ENCODE assay signal across 10 mouse cellular contexts in genomic region chr17:48700591-48700990, GRCm38 (mm10).
DNase-seq lines count a peak whose midpoint lies in the region; ATAC-seq and TF ChIP-seq lines count a peak whose summit lies in the region.
"Had no signal": no experiment of that assay in that cellular context is flagged by ENCODE, and none has a peak within 500 bp of the region (broad histone marks: within the 10 kb centered on the region; RNA-seq: fewer than 3 reads in every experiment).

No protein-coding gene starts in this region.

- H3K9me3 ChIP-seq in kidney, embryonic 14.5 days (ENCODE audit: control insufficient read depth, low read length): peaks cover 7% of the 10 kb centered on the region; the same call in 1 of the 2 replicates
- H3K9me3 ChIP-seq in ES-Bruce4 (replicated peaks; ENCODE audit: control insufficient read depth, insufficient read depth, low read length, poor library complexity, severe bottlenecking): no peaks in the 10 kb centered on the region
- H3K9me3 ChIP-seq in embryonic facial prominence, embryonic 11.5 days (replicated peaks; ENCODE audit: control insufficient read depth, low read length): no peaks in the 10 kb centered on the region

- no peak overlapping the region for H3K4me2 ChIP-seq in kidney, embryonic 14.5 days (replicated peaks; ENCODE audit: low read depth, low read length)
- H3K4me2 ChIP-seq in embryonic facial prominence, embryonic 11.5 days (ENCODE audit: low read depth, low read length): no peak overlapping the region

- no peaks in the 10 kb centered on the region for H3K27me3 ChIP-seq in kidney, embryonic 14.5 days (ENCODE audit: control insufficient read depth, insufficient read depth, low read length)
- no peaks in the 10 kb centered on the region for H3K27me3 ChIP-seq in ES-Bruce4 (ENCODE audit: control insufficient read depth, insufficient read depth, low read length, poor library complexity, severe bottlenecking)
- no peaks in the 10 kb centered on the region for H3K27me3 ChIP-seq in embryonic facial prominence, embryonic 11.5 days (ENCODE audit: control insufficient read depth, insufficient read depth, low read length)

- WGBS in kidney, embryonic 14.5 days: 26% methylated on average over 10 of the region's 10 CpGs
- WGBS in embryonic facial prominence, embryonic 11.5 days: 34% methylated on average over 10 of the region's 10 CpGs

- intact Hi-C loops in left cerebral cortex, postnatal 14 days (cut with DNase I): no loop called here

- no peaks in the 10 kb centered on the region for H3K4me1 ChIP-seq in kidney, embryonic 14.5 days (ENCODE audit: control insufficient read depth, insufficient read depth, low read length)
- H3K4me1 ChIP-seq in ES-Bruce4 (ENCODE audit: control insufficient read depth, insufficient read depth, low read length): no peaks in the 10 kb centered on the region
- no peaks in the 10 kb centered on the region for H3K4me1 ChIP-seq in embryonic facial prominence, embryonic 11.5 days (ENCODE audit: control insufficient read depth, insufficient read depth, low read length)

- ATAC-seq in kidney, embryonic 14.5 days (ENCODE audit: low FRiP score, low TSS enrichment): no peak
- ATAC-seq in embryonic facial prominence, embryonic 11.5 days (replicated peaks; ENCODE audit: insufficient number of reproducible peaks, low FRiP score, low TSS enrichment, low read depth): no peak

- H3K9ac ChIP-seq in kidney, embryonic 14.5 days (ENCODE audit: low read depth, low read length): no peak overlapping the region
- H3K9ac ChIP-seq in ES-Bruce4 (ENCODE audit: low read depth, poor library complexity, severe bottlenecking): no peak overlapping the region
- H3K9ac ChIP-seq in embryonic facial prominence, embryonic 11.5 days (replicated peaks; ENCODE audit: low read length): no peak overlapping the region

- H3K4me3 ChIP-seq in kidney, embryonic 14.5 days (ENCODE audit: low read length): no peak overlapping the region
- H3K4me3 ChIP-seq in ES-Bruce4 (ENCODE audit: low read depth, low read length): no peak overlapping the region
- no peak overlapping the region for H3K4me3 ChIP-seq in embryonic facial prominence, embryonic 11.5 days (ENCODE audit: low read depth, low read length)

- TF ChIP-seq POLR2A in ES-Bruce4 (IDR thresholded peaks at IDR 0.05; ENCODE audit: insufficient read depth, low read length): no peak

- H3K36me3 ChIP-seq in kidney, embryonic 14.5 days (ENCODE audit: control insufficient read depth, insufficient read depth, low read length): no peaks in the 10 kb centered on the region
- no peaks in the 10 kb centered on the region for H3K36me3 ChIP-seq in ES-Bruce4 (ENCODE audit: control insufficient read depth, insufficient read depth, low read length, poor library complexity, severe bottlenecking)
- H3K36me3 ChIP-seq in embryonic facial prominence, embryonic 11.5 days (replicated peaks; ENCODE audit: control insufficient read depth, insufficient read depth, low read depth, low read length): no peaks in the 10 kb centered on the region

- peak; percentile 77 for TF ChIP-seq CTCF in ES-Bruce4 (IDR thresholded peaks at IDR 0.05; ENCODE audit: low read depth, low read length)

- H3K27ac ChIP-seq in kidney, embryonic 14.5 days (ENCODE audit: low read depth, low read length): no peak overlapping the region
- no peak overlapping the region for H3K27ac ChIP-seq in ES-Bruce4 (ENCODE audit: insufficient read depth, low read length)
- H3K27ac ChIP-seq in embryonic facial prominence, embryonic 11.5 days (replicated peaks; ENCODE audit: low read depth, low read length): no peak overlapping the region
- H3K27ac ChIP-seq: macrophage had no signal

- DNase-seq in cerebellum, postnatal 10 days: peak; percentile 19 to 26
- DNase-seq in cerebellum, adult 11-12 months: no peak
- DNase-seq in kidney, postnatal 4 days: peak; percentile 35 to 38
- peak; percentile 18 for DNase-seq in embryonic facial prominence, embryonic 11.5 days (ENCODE audit: low spot score)
- DNase-seq in testis, postnatal 14 days (ENCODE audit: low spot score): no peak
- no peak for DNase-seq in left cerebral cortex, postnatal 14 days (ENCODE audit: low spot score in 2 of 2)
- DNase-seq: gastrocnemius, postnatal 25 days had no signal

- TF ChIP-seq EP300 in ES-Bruce4 (IDR thresholded peaks at IDR 0.05; ENCODE audit: insufficient read depth, low read depth, low read length): no peak

Comparison
In these comparisons a context has a peak if more than half of its experiments do, and no peak if none do; other contexts are left out.
1. DNase-seq: peak in cerebellum, postnatal 10 days (2 of 2), kidney, postnatal 4 days (2 of 2) and embryonic facial prominence, embryonic 11.5 days (single experiment); none in cerebellum, adult 11-12 months (single experiment), testis, postnatal 14 days (single experiment) and left cerebral cortex, postnatal 14 days (0 of 2).